ENCODE assay signal across 25 mouse cellular contexts in genomic region chr7:100547631-100548030, GRCm38 (mm10). TPM values are rescaled to one million over a fixed set of nuclear protein-coding genes. Genes with fewer than 3 reads are reported as not detected.
DNase-seq lines count a peak whose midpoint lies in the region; ATAC-seq and TF ChIP-seq lines count a peak whose summit lies in the region.
"Had no signal": no experiment of that assay in that cellular context is flagged by ENCODE, and none has a peak within 500 bp of the region (broad histone marks: within the 10 kb centered on the region; RNA-seq: fewer than 3 reads in every experiment).

No protein-coding gene starts in this region.

- peaks cover 20% of the 10 kb centered on the region for H3K4me1 ChIP-seq in heart, embryonic 10.5 days
- peaks cover 2% of the 10 kb centered on the region; the same call in 1 of the 2 replicates for H3K4me1 ChIP-seq in liver, adult 2 months (ENCODE audit: control insufficient read depth, insufficient read depth, low read length)
- 0 out of 2 replicates have a peak, but pooled peaks cover 3% of the 10 kb centered on the region for H3K4me1 ChIP-seq in liver, embryonic 11.5 days (replicated peaks; ENCODE audit: control insufficient read depth, insufficient read depth, low read length)
- H3K4me1 ChIP-seq: embryonic facial prominence, embryonic 12.5 days; hindbrain, embryonic 13.5 days; stomach, embryonic 15.5 days had no signal

- no peak overlapping the region for H3K4me2 ChIP-seq in liver, embryonic 11.5 days
- H3K4me2 ChIP-seq: embryonic facial prominence, embryonic 12.5 days; hindbrain, embryonic 13.5 days; midbrain, embryonic 11.5 days; stomach, embryonic 15.5 days had no signal

- 13% methylated on average over 4 of the region's 4 CpGs for WGBS in heart, embryonic 10.5 days
- WGBS in liver, adult 2 months, result 47% methylated on average over 4 of the region's 4 CpGs
- 43% methylated on average over 4 of the region's 4 CpGs for WGBS in liver, embryonic 11.5 days

- no peak for TF ChIP-seq CTCF in liver, adult 2 months (IDR thresholded peaks at IDR 0.05; ENCODE audit: low read depth, low read length)

- no peak for TF ChIP-seq POLR2A in liver, adult 2 months (IDR thresholded peaks at IDR 0.05; ENCODE audit: extremely low read depth, insufficient read depth, low read length)

- no peak overlapping the region for H3K9ac ChIP-seq in liver, adult 2 months (ENCODE audit: low read depth, low read length)
- H3K9ac ChIP-seq in liver, embryonic 11.5 days (ENCODE audit: low read depth, low read length), result no peak overlapping the region
- H3K9ac ChIP-seq: embryonic facial prominence, embryonic 12.5 days; forebrain, postnatal 0 days; hindbrain, embryonic 13.5 days; stomach, embryonic 15.5 days had no signal

- no peak overlapping the region for H3K4me3 ChIP-seq in heart, embryonic 10.5 days
- no peak overlapping the region for H3K4me3 ChIP-seq in liver, adult 2 months (ENCODE audit: insufficient read depth, low read depth, low read length)
- no peak overlapping the region for H3K4me3 ChIP-seq in liver, embryonic 11.5 days (ENCODE audit: low read depth, low read length)
- H3K4me3 ChIP-seq: embryonic facial prominence, embryonic 12.5 days; hindbrain, embryonic 13.5 days; left cerebral cortex, adult 2 months; stomach, embryonic 15.5 days had no signal

- no peak for ATAC-seq in liver, embryonic 11.5 days (replicated peaks; ENCODE audit: low FRiP score)
- ATAC-seq: CD4-positive, CD25-positive, alpha-beta regulatory T cell, adult 4 months; forebrain, postnatal 0 days had no signal

- no peaks in the 10 kb centered on the region for H3K9me3 ChIP-seq in heart, embryonic 10.5 days
- no peaks in the 10 kb centered on the region for H3K9me3 ChIP-seq in liver, embryonic 11.5 days (ENCODE audit: control insufficient read depth, low read length)
- H3K9me3 ChIP-seq: embryonic facial prominence, embryonic 12.5 days; hindbrain, embryonic 13.5 days; stomach, embryonic 15.5 days had no signal

- H3K27me3 ChIP-seq in heart, embryonic 10.5 days (ENCODE audit: insufficient read depth, poor library complexity, severe bottlenecking), result no peaks in the 10 kb centered on the region
- no peaks in the 10 kb centered on the region for H3K27me3 ChIP-seq in liver, adult 2 months (ENCODE audit: control insufficient read depth, insufficient read depth, low read length)
- no peaks in the 10 kb centered on the region for H3K27me3 ChIP-seq in liver, embryonic 11.5 days (replicated peaks; ENCODE audit: control insufficient read depth, insufficient read depth, low read length)
- H3K27me3 ChIP-seq: embryonic facial prominence, embryonic 12.5 days; hindbrain, embryonic 13.5 days; stomach, embryonic 15.5 days had no signal

- no peaks in the 10 kb centered on the region for H3K79me2 ChIP-seq in liver, adult 2 months (ENCODE audit: control insufficient read depth, insufficient read depth, low read length)

- H3K36me3 ChIP-seq in heart, embryonic 10.5 days, result peaks cover 16% of the 10 kb centered on the region; the same call in 1 of the 2 replicates
- peaks cover 9% of the 10 kb centered on the region; the same call in 1 of the 2 replicates for H3K36me3 ChIP-seq in liver, adult 2 months (ENCODE audit: control insufficient read depth, insufficient read depth, low read length)
- peaks cover 2% of the 10 kb centered on the region; the same call in 1 of the 2 replicates for H3K36me3 ChIP-seq in liver, embryonic 11.5 days (ENCODE audit: control insufficient read depth, insufficient read depth, low read length)
- H3K36me3 ChIP-seq: embryonic facial prominence, embryonic 12.5 days had no signal

- H3K27ac ChIP-seq in heart, embryonic 10.5 days, result peak overlapping the region; percentile 53
- no peak overlapping the region; the same call in 1 of the 2 replicates for H3K27ac ChIP-seq in liver, adult 2 months (replicated peaks; ENCODE audit: insufficient read depth, low read depth, low read length)
- H3K27ac ChIP-seq in liver, embryonic 11.5 days (ENCODE audit: low read depth, low read length), result no peak overlapping the region
- H3K27ac ChIP-seq: embryonic facial prominence, embryonic 12.5 days; hindbrain, embryonic 13.5 days; left cerebral cortex, adult 2 months; stomach, embryonic 15.5 days had no signal

- no peak for DNase-seq in heart, embryonic 10.5 days (ENCODE audit: low spot score)
- no peak for DNase-seq in heart, adult 8-10 months (ENCODE audit: low spot score)
- peak; percentile 22 for DNase-seq in liver, adult 2 months (ENCODE audit: extremely low read depth, low read depth, low spot score)
- no peak for DNase-seq in liver, embryonic 11.5 days (ENCODE audit: low spot score)
- DNase-seq in adrenal gland, postnatal 10 days, result peak; percentile 57
- DNase-seq in retina, embryonic 14.5 days (ENCODE audit: low spot score), result no peak
- DNase-seq in gastrocnemius, postnatal 25 days, result no peak
- DNase-seq: cerebellum, adult 11 months; cerebellum, postnatal 14 days; forebrain, postnatal 0 days; gastrocnemius, postnatal 14 days; kidney, adult 18-20 months; kidney, postnatal 4 days; lung, adult 2 months; lung, postnatal 14 days; right cerebral cortex, adult 18-20 months; thymus, adult 18-20 months; thymus, postnatal 36 days had no signal

RNA-seq across cellular contexts. Expression of gene Coa4, which starts 10.8 kb away (rescaled TPM):
- polyA plus RNA-seq in heart, embryonic 10.5 days (2016; fragmentation: Nextera tagmentation; extraction: Ambion mirVana), result 26.4 and 31.3 TPM in 2 replicates
- 10 to 100 TPM; 14.3 to 19.9 (median 17.6) TPM for total RNA-seq in heart, adult 8-10 months (2022)
- 4.3 and 10.7 TPM in 2 replicates for total RNA-seq in liver, adult 2 months (2014; rRNA removed)
- 8.9 and 11.6 TPM in 2 replicates for polyA plus RNA-seq in liver, adult 2 months (2012; rRNA removed)
- 26.3 and 27.5 TPM in 2 replicates for polyA plus RNA-seq in liver, embryonic 11.5 days (2014; fragmentation: Nextera tagmentation; extraction: Ambion mirVana)
- 10 to 100 TPM; 10.7 to 11.6 TPM for total RNA-seq in adrenal gland, postnatal 10 days (2021)
- 10 to 100 TPM in 1 of 2 experiments, 1 to 10 TPM in 1; 8.1 to 13.0 TPM for total RNA-seq in gastrocnemius, postnatal 25 days (2021)

RNA-seq across cellular contexts. Expression of gene Dnajb13, which starts 32.9 kb away (rescaled TPM):
- 0.22 and 0.35 TPM in 2 replicates for polyA plus RNA-seq in heart, embryonic 10.5 days (2016; fragmentation: Nextera tagmentation; extraction: Ambion mirVana)
- under 1 TPM in 1 of 4 experiments, not detected in 3; 0.50 TPM for total RNA-seq in heart, adult 8-10 months (2022)
- total RNA-seq in liver, adult 2 months (2014; rRNA removed), result 0.27 and 0.55 TPM in 2 replicates
- 0.29 and 0.30 TPM in 2 replicates for polyA plus RNA-seq in liver, adult 2 months (2012; rRNA removed)
- 1.2 and 1.6 TPM in 2 replicates for polyA plus RNA-seq in liver, embryonic 11.5 days (2014; fragmentation: Nextera tagmentation; extraction: Ambion mirVana)
- under 1 TPM in 1 of 2 experiments, not detected in 1; 0.30 TPM for total RNA-seq in adrenal gland, postnatal 10 days (2021)
- not detected for total RNA-seq in gastrocnemius, postnatal 25 days (2021)
- total RNA-seq: gastrocnemius, postnatal 14 days; megakaryocyte progenitor cell, adult 5-6 weeks had no signal

RNA-seq across cellular contexts. Expression of gene Ucp2, which starts 54.5 kb away (rescaled TPM):
- 165 and 231 TPM in 2 replicates for polyA plus RNA-seq in heart, embryonic 10.5 days (2016; fragmentation: Nextera tagmentation; extraction: Ambion mirVana)
- 100 to 1,000 TPM; 165 to 276 (median 226) TPM for total RNA-seq in heart, adult 8-10 months (2022)
- 12.2 and 17.5 TPM in 2 replicates for total RNA-seq in liver, adult 2 months (2014; rRNA removed)
- polyA plus RNA-seq in liver, adult 2 months (2012; rRNA removed), result 27.9 and 45.2 TPM in 2 replicates
- 487 and 491 TPM in 2 replicates for polyA plus RNA-seq in liver, embryonic 11.5 days (2014; fragmentation: Nextera tagmentation; extraction: Ambion mirVana)
- total RNA-seq in adrenal gland, postnatal 10 days (2021), result 100 to 1,000 TPM; 482 to 541 TPM
- 10 to 100 TPM; 31.0 to 52.5 TPM for total RNA-seq in gastrocnemius, postnatal 25 days (2021)

RNA-seq across cellular contexts. Expression of gene Rab6a, which starts 59.6 kb away (rescaled TPM):
- polyA plus RNA-seq in heart, embryonic 10.5 days (2016; fragmentation: Nextera tagmentation; extraction: Ambion mirVana), result 89.5 and 106 TPM in 2 replicates
- total RNA-seq in heart, adult 8-10 months (2022), result 10 to 100 TPM; 60.7 to 63.9 (median 62.5) TPM
- 30.4 and 33.0 TPM in 2 replicates for total RNA-seq in liver, adult 2 months (2014; rRNA removed)
- polyA plus RNA-seq in liver, adult 2 months (2012; rRNA removed), result 13.2 and 13.5 TPM in 2 replicates
- 81.6 and 85.7 TPM in 2 replicates for polyA plus RNA-seq in liver, embryonic 11.5 days (2014; fragmentation: Nextera tagmentation; extraction: Ambion mirVana)
- total RNA-seq in adrenal gland, postnatal 10 days (2021), result 10 to 100 TPM; 65.0 to 67.0 TPM
- 10 to 100 TPM; 52.0 to 52.7 TPM for total RNA-seq in gastrocnemius, postnatal 25 days (2021)

Comparison
In these comparisons a context has a peak if more than half of its experiments do, and no peak if none do; other contexts are left out.
1. DNase-seq: peak in liver, adult 2 months (single experiment) and adrenal gland, postnatal 10 days (single experiment); none in heart, embryonic 10.5 days (single experiment), heart, adult 8-10 months (single experiment), liver, embryonic 11.5 days (single experiment), retina, embryonic 14.5 days (single experiment) and gastrocnemius, postnatal 25 days (single experiment).